Mouse (Mus musculus) urinary bladder, postnatal 10 days (tissue): ENCODE results near the gene Zc2hc1b.

ENCODE experiments used
- DNase-seq: peaks from one replicate; pipeline ENCODE4 v3.0.0; 2022; ENCODE audit warnings: low spot score

Zc2hc1b gene

DNA sequence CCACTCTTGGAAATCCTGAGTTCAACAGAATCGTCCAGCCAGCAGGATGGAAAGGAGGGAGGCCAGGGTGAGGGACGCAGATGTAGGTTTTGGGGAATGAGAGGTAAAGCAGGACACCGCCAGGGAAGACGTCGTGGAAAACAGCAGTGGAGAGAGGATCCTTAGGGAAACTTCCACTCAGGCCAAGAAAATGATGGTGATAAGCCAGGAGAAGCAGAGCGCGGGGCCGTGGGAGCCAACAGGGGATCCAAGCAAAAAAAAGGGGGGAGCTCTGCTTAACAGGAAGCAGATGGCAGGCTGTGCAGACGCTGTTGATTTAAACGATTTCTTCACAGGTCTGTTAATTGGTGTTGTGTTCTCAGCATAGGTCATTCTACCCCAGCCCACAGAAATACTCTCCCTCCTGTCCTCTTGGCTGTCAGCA, 5.0 kb downstream of the Zc2hc1b start:
- no peak for DNase-seq

GRCm38 (mm10) chr10:13171461-13171860, 6.4 kb downstream of the Zc2hc1b start:
- no peak for DNase-seq

GRCm38 (mm10) chr10:13170739-13171448, 6.9 kb downstream of the Zc2hc1b start:
- DNase-seq, result no peak

DNA sequence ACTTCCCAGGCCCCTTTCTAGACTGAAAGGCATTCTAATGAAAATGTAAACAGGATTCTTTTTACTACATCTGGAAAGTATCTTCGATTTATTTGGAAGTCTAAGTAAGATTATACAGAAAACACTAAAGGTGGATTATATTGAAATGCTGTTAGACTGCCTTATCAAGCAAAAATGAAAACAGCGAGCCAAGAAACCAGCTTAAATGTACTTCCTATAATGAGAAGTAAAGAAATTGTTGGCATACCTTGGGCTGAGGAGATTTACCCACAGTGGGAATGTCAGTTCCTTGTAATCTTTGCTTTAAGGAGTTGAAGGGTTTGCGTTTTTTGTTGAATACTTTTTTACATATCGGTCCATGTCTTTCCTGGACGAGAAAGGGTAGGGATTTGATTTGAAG, 9.4 kb downstream of the Zc2hc1b start:
- DNase-seq, result no peak

DNA sequence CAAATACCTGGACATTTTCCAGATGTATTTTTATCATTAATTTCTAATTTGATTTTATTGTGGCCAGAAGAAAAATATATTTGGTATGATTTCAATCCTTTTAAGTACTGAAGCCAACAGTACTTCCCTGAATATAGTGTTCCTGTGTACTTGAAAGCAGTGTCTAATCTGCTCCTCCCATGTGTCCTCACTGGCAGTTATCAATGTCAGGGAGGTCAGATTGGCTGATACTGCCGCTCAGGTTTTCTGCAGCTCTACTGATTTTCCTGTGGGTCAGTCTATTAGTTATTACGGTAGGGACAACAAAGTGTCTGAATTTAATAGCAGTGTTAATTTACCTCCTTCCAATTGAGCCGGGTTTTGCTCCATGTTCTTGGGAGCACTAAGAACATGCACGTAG, 15.8 kb downstream of the Zc2hc1b start:
- DNase-seq, result no peak

DNA sequence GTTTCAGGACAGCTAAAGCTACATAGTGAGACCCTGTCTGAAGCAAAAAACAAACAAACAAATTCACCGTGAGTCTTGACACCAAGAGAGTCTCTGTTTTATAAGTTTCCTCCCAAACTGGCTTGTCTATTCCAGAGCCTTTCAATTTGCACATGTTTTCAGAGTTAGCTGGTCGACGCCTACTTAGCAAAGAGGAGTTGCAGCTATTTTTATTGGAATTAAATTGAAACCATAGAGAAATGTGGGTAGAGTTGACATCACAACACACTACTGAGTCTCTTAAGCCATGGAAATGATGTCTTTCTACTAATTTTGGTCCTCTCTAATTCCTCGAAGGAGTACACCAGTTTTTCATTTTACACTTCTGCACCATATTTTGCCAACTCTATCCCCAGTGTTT, 16.9 kb downstream of the Zc2hc1b start:
- no peak for DNase-seq

DNA sequence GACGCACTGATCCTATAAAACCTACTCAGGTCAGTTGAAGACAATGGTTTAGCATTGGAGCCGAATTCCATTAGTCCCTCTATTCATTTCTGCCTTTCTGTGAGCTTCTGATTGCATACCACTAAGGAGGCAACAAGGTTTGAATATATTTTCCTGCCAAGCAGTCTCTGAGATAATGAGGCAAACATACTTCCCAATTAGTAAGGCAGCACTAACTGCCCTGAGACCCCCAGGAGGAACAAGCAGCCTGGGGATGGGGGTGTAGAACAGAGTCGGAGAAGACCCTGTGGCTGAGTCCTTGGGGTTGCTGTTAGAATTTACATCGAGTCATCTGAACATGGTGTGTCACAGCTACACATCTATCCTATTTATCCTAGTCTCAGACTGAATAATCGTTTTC, 22.4 kb downstream of the Zc2hc1b start:
- no peak for DNase-seq

DNA sequence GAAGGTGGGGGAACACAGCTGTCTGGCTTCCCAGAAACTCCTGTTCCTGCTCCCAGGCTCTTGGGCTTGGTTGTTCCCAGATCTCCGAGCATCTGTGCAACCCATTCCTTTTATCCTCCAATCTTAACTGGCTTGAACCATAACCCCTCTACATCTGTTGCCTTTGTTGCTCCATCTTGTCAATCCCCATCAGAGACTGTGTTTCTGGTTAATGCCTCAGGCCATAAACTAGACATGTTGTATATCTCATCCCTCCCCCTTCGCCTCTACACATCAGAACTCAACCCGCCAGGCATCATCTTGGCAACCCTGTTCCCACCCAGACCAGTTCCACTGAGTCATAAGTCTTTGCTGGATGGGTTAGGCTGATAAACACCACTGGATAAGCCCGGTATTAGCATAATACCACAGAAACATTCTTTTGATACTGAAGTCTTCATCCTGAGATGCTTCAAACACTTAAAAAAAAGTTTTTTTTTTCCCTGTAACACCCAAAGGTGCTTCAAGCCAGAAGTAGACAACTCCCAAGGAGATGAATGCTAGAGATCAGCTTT, 24.9 kb downstream of the Zc2hc1b start:
- DNase-seq, result no peak

DNA sequence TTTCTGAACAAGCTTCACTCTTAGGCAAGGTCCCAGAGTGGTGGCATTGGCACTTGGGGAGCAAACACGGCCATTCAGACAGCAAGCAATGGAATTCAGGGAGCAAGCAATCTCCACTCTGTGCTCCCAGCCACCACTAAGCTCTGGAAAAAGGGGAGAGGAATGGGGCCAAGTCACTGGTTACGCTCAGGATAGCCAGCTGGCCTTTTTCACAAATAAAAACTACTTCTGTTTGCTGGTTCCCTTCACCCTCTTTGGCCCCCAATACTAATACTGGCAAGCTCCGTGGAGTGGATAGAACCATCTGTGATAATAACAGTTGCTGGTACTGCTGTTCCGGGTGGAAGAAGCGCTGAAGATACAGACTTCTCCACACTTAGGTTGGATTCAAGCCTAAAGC, 26.5 kb downstream of the Zc2hc1b start:
- DNase-seq, result no peak

- no peak for DNase-seq
Observed at GRCm38 (mm10) chr10:13150435-13150834, 27.4 kb downstream of the Zc2hc1b start.

DNA sequence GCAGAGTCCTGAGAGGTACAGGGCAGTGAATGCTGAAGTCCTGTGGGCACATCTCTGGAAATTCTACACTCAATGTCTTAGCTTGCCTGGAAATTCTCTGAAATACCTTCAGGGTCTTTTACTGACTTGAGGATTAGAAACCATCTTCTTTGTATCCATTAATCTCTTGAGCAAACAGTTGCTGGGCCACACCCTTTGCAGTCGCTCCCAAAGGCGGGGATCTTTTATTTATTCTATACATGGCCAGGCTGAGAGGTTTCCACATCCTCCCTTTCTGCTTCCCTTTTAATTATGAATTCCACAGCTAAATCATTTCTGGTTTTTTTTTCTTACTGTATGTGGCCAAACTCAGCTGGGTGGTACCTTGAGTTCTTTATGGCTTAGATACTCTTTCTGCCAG, 37.4 kb downstream of the Zc2hc1b start:
- no peak for DNase-seq

GRCm38 (mm10) chr10:13137906-13138305, 39.9 kb downstream of the Zc2hc1b start:
- no peak for DNase-seq

- no peak for DNase-seq
Observed at GRCm38 (mm10) chr10:13135751-13136150, 42.1 kb downstream of the Zc2hc1b start.

GRCm38 (mm10) chr10:13135276-13135675, 42.5 kb downstream of the Zc2hc1b start:
- no peak for DNase-seq

GRCm38 (mm10) chr10:13133850-13134249, 44.0 kb downstream of the Zc2hc1b start:
- DNase-seq, result no peak

DNA sequence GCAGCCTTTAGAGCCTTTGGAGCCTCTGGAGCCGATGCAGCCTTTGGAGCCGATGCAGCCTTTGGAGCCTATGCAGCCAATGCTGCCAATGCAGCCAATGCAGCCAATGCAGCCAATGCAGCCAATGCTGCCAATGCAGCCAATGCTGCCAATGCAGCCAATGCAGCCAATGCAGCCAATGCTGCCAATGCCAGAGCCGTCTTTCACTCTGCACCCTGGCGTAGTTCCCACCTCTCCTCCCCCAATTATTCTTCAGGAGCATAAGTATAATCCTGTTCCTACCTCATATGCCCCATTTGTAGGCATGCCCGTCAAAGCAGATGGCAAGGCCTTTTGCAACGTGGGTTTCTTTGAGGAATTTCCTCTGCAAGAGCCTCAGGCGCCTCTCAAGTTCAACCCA, 49.9 kb downstream of the Zc2hc1b start:
- no peak for DNase-seq

GRCm38 (mm10) chr10:13127335-13127734, 50.5 kb downstream of the Zc2hc1b start:
- no peak for DNase-seq

- no peak for DNase-seq
Observed at GRCm38 (mm10) chr10:13125811-13126210, 52.0 kb downstream of the Zc2hc1b start.

DNA sequence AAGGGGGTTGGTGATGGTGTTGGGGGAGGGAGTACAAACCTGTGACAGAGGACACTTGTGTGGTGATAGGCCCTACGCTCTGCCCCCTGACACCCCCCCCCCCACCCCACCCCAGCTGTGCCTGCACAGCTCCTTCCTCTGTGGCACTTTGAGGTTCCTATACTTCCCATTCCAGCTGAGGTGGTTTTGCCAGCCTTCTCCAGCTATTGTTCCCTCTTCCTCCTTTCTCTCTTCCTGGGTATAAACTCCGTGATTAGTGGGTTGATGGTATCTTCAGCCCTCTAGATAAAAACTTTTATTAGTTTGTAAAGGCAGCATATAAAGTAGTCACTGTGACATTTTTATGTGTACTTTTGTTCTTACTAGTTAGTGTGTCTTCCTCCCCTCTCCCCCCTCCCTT, 58.5 kb downstream of the Zc2hc1b start:
- DNase-seq, result no peak

GRCm38 (mm10) chr10:13118770-13119102, 59.1 kb downstream of the Zc2hc1b start:
- DNase-seq, result no peak

GRCm38 (mm10) chr10:13118024-13118769, 59.6 kb downstream of the Zc2hc1b start:
- no peak for DNase-seq

GRCm38 (mm10) chr10:13116706-13117665, 60.8 kb downstream of the Zc2hc1b start:
- DNase-seq, result no peak
